Mouse (Mus musculus) midbrain, embryonic 16.5 days (tissue): ENCODE data around the gene Fbxl14. TPM values are rescaled to one million over a fixed set of nuclear protein-coding genes. Genes with fewer than 3 reads are reported as not detected.

ENCODE experiments used
- ATAC-seq: fragments of 200-750 bp; cut with Nextera tagmentation; 2 replicates; pipeline ENCODE4 v1.8.0; 2017; ENCODE audit warnings: moderate TSS enrichment
- H3K27ac ChIP-seq: fragments of 300-500 bp; sonication (generic); 2 replicates; pipeline ENCODE4 v1.5.1; 2014; ENCODE audit warnings: mild to moderate bottlenecking, low read length, mixed read lengths
- H3K27me3 ChIP-seq: fragments of 300-500 bp; sonication (generic); 2 replicates; pipeline ENCODE4 v1.6.1; 2014; ENCODE audit warnings: low read depth, low read length, mixed read lengths; ENCODE audit not compliant: control insufficient read depth, insufficient read depth
- H3K36me3 ChIP-seq: fragments of 300-500 bp; sonication (generic); 2 replicates; pipeline ENCODE4 v1.6.1; 2014; ENCODE audit warnings: mild to moderate bottlenecking, low read length, moderate library complexity, mixed read lengths; ENCODE audit not compliant: control insufficient read depth, insufficient read depth
- H3K4me1 ChIP-seq: fragments of 300-500 bp; sonication (generic); 2 replicates; pipeline ENCODE4 v1.6.1; 2014; ENCODE audit warnings: mild to moderate bottlenecking, low read length, mixed read lengths; ENCODE audit not compliant: control insufficient read depth, insufficient read depth
- H3K4me2 ChIP-seq: fragments of 300-500 bp; sonication (generic); 2 replicates; pipeline ENCODE4 v1.6.1; 2014; ENCODE audit warnings: mild to moderate bottlenecking, low read length, mixed read lengths
- H3K4me3 ChIP-seq: fragments of 300-500 bp; sonication (generic); 2 replicates; pipeline ENCODE4 v1.5.1; 2014; ENCODE audit warnings: low read depth, mild to moderate bottlenecking, low read length, moderate library complexity, mixed read lengths
- H3K9ac ChIP-seq: fragments of 300-500 bp; sonication (generic); 2 replicates; pipeline ENCODE4 v1.6.1; 2014; ENCODE audit warnings: low read depth, low read length, mixed read lengths
- H3K9me3 ChIP-seq: fragments of 300-500 bp; sonication (generic); replicated peaks from 2 replicates; pipeline ENCODE4 v1.6.1; 2014; ENCODE audit warnings: mild to moderate bottlenecking, low read length, mixed read lengths; ENCODE audit not compliant: control insufficient read depth, poor library complexity, severe bottlenecking
- WGBS: fragments of 180-500 bp; shearing (Covaris S2); extraction: QIAGEN DNeasy Blood & Tissue Kit; methylation state at CpG from one replicate; pipeline ENCODE4 v1.1.7; 2014; 5-methylcytosine and 5-hydroxymethylcytosine counted together
- polyA plus RNA-seq: library from polyadenylated mRNA; unstranded; fragments of >200 nt; fragmentation: Nextera tagmentation; extraction: Ambion mirVana; gene quantifications from 2 replicates; pipeline ENCODE4 v1.2.1, GENCODE M21; 2015

Gene Fbxl14
- polyA plus RNA-seq, 1 experiment from 2014 or later = 2.0 TPM

DNA sequence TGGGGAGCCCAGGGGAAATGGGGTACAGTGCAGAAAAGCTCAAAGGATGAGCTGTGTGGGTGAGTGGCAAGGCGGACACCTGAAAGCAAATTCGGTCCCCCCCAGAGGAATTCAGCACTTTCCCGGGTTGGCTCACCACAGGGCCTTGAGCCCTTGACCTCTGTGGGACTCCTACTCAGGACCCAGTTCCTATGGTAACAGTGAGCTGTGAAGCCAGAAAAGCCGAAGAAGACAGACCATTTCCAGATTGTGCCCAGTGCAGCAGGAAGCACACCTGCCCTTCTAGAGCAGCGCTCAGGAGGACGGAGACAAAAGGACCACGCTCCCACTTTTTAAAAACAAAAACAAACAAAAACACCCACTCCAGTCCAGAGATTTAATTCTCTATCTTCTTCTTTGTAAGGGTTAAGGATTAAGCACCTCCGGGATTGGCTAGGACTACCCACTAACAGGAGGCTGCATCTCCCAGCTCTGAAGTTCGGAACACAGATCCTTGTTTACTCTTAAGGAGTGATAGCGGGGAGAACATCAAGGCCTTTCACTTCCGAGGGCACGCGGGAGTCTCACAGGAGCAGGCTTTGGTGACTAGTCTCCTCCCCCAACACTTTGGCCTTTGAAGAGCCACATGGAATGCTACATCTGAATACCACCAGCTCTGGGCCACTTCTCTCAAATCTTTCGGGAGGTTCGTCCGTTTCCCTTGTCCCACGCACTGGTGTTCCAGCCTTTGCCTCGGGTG is 31.0 kb upstream of the Fbxl14 start:
- no peaks in the 10 kb centered on the region for H3K9me3 ChIP-seq
- H3K36me3 ChIP-seq = no peaks in the 10 kb centered on the region
- peak overlapping the region; percentile 63 for H3K4me2 ChIP-seq
- H3K27me3 ChIP-seq = no peaks in the 10 kb centered on the region
- 5% methylated on average over 18 of the region's 18 CpGs for WGBS
- no peak for ATAC-seq
- peak overlapping the region; percentile 29 for H3K4me3 ChIP-seq
- H3K4me1 ChIP-seq = peaks cover 26% of the 10 kb centered on the region
- no peak overlapping the region for H3K27ac ChIP-seq
- H3K9ac ChIP-seq = peak overlapping the region; percentile 44; the same call in 1 of the 2 replicates

DNA sequence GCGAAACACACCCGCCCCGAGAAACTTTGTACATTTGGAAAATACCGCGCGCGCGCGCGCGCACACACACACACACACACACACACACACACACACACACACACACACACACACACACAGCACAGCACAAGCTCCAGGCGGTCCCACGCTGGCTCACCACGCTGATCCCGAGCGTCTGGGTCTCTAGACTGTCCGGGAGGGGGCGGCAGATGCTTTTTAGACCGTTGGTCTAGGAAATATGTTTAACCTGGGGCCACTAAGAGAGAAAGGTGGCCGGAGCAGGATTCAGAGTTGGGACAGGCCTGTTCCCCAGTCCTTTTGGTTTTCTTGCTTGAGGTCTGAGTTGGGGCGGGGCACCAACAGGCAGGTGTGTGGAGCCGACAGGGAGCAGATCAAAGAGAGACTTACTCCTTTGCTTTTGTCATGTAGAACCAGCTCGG is 30.4 kb upstream of the Fbxl14 start:
- Histone ChIP-seq H3K4me2 (peak overlapping the region; percentile 63), H3K9ac (peak overlapping the region; percentile 44; the same call in 1 of the 2 replicates), H3K27ac (no peak overlapping the region), H3K9me3 (no peaks in the 10 kb centered on the region), H3K4me3 (peak overlapping the region; percentile 29), H3K36me3 (no peaks in the 10 kb centered on the region), H3K27me3 (no peaks in the 10 kb centered on the region), H3K4me1 (peaks cover 26% of the 10 kb centered on the region)
- 2% methylated on average over 23 of the region's 23 CpGs for WGBS
- no peak for ATAC-seq

DNA sequence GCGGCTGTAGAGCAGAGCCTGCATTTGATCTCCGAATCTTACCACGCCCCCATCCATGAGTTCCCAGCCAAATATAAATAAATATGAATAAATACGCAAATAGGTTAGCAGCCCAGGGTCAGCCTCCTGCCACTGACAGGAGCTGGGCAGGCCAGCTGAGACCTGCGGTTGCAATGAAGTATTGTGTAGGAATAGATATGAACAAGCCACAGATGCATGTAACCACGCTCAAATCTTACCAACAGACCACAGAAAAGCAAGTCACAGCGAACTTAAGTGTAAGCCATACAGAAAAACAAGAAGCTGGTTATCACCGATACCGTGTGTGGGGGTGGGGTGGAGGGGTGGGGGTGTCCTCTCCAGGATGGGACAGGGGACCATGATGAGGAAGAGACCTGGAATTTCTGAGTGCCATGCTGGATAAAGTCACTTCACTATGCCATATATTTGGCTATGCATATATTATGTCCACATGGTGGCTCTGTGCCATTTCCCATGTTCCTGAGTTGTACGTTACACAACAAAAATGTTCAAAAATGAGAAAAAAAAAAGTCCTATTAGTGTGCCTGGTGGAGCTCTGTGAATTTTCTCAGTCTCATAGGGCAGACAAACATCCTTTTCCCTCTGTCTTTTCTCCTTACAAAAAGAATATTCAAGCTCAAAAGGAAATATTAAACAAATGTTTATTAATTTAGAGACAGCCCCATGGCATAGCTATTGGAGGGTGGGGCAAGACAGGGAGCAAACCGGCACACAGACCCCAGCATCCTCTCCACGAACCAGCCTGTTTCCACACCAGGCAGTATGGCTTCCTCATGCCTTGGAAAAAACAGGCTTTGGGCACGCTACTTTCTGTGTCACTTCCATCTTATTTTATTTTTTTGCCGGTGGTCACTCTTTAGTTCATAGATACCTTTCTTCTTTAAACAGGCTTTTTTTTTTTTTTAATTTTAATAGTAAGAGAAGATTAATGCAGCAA is 28.2 kb upstream of the Fbxl14 start:
- Histone ChIP-seq H3K36me3 (no peaks in the 10 kb centered on the region), H3K4me1 (peaks cover 26% of the 10 kb centered on the region), H3K27me3 (no peaks in the 10 kb centered on the region), H3K9ac (no peak overlapping the region; the same call in 1 of the 2 replicates), H3K27ac (peak overlapping the region; percentile 85), H3K4me2 (peak overlapping the region; percentile 72), H3K9me3 (no peaks in the 10 kb centered on the region), H3K4me3 (peak overlapping the region; percentile 36; the same call in 1 of the 2 replicates)
- 0 out of 2 replicates have a peak, but pooled peaks have one; percentile 8 for ATAC-seq
- WGBS = 41% methylated on average over 14 of the region's 14 CpGs

DNA sequence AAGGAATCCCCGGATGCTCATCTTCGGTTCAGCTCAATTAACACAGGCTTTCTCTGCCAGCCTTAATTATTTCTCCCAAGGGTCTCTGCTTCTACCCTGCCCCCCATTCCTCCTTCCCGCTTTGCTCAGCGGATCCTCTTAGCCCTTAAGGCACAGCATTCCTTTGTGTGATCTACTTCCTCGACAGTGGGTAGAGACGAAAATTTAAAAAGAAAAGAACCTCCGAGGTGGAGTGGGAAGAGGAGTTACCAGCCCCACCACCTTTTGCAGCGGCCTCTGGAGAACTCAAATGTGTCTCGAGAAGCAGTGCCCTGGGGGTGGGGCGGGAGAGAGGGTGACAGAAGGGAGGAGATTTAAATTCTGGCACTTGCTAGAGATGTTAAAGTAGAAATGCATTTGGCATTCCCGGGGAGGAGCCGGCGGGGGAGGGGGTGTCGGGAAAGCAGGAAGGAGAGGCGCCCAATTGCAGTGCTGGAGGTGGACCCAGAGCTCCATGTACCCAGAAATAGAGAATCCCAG is 27.4 kb upstream of the Fbxl14 start:
- Histone ChIP-seq H3K4me2 (peak overlapping the region; percentile 72), H3K9ac (peak overlapping the region; percentile 55), H3K36me3 (no peaks in the 10 kb centered on the region), H3K4me3 (peak overlapping the region; percentile 36), H3K4me1 (peaks cover 26% of the 10 kb centered on the region), H3K27me3 (no peaks in the 10 kb centered on the region), H3K9me3 (no peaks in the 10 kb centered on the region), H3K27ac (peak overlapping the region; percentile 85)
- peak; percentile 63 for ATAC-seq
- WGBS = 0% methylated on average over 15 of the region's 15 CpGs

DNA sequence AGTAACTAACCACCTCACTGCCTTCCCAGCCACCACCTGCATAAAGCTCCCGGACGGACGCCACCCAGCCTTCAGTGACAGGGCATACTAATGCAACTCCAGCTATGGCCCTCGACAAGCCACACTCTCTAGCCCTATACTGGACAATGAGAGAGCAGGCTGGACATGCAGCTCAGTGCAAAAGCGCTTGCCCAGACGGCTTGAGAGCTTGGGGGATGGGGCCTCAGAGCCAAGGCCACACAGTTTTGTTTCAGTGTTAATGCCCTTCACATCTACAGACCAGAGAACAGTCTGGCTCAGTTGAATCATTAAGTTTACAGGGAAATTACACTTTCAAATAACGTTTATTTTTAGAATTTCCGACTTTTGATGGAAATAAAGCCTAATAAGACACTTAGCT is 21.3 kb upstream of the Fbxl14 start:
- H3K27me3 ChIP-seq = no peaks in the 10 kb centered on the region
- no peak overlapping the region for H3K4me2 ChIP-seq
- no peaks in the 10 kb centered on the region for H3K9me3 ChIP-seq
- H3K4me3 ChIP-seq = no peak overlapping the region
- ATAC-seq = no peak
- H3K27ac ChIP-seq = no peak overlapping the region
- no peak overlapping the region for H3K9ac ChIP-seq
- WGBS = 65% methylated on average over 8 of the region's 8 CpGs
- no peaks in the 10 kb centered on the region for H3K36me3 ChIP-seq
- no peaks in the 10 kb centered on the region for H3K4me1 ChIP-seq

DNA sequence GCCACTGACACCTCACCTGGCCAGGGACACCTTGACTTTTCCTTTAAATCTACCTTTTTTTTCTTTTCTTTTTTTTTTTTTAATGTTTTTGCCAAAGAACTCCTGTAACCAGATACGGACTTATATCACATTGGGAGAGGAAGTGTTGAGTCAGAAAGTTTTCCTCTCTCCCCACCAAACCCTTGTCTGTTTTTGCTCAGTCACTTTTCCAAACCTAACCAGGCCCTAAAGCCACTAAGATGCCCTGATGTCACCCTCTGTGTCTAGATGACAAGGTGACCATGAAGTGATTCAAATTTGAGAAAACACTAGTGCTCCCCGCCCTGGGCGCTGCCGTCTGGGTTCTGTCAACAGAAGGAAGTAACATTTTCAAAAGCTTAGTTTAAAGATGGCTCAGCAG is 20.4 kb upstream of the Fbxl14 start:
- ATAC-seq = no peak
- no peak overlapping the region for H3K27ac ChIP-seq
- no peak overlapping the region for H3K4me3 ChIP-seq
- no peaks in the 10 kb centered on the region for H3K36me3 ChIP-seq
- no peaks in the 10 kb centered on the region for H3K4me1 ChIP-seq
- H3K4me2 ChIP-seq = no peak overlapping the region
- no peaks in the 10 kb centered on the region for H3K27me3 ChIP-seq
- no peaks in the 10 kb centered on the region for H3K9me3 ChIP-seq
- H3K9ac ChIP-seq = no peak overlapping the region
- 87% methylated on average over 4 of the region's 4 CpGs for WGBS

DNA sequence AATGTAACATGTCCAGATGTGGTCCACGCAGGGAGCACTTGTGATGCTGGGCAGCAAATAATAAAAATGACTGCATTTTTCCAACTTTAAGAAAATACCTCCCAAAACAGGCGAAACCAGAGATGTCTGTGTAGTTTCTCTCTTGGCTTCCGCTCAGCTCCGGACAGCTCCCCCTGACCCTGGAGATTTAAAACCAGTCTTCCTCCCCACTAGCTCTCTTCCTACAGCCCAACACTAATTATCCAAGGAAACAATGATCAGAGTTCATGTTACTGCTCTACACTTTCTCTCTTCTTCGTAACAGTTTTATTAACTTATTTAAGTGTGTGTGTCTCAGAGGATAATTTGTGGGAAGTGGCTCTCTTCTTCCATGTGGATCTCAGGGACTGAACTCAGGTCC is 19.1 kb upstream of the Fbxl14 start:
- no peak for ATAC-seq
- H3K27me3 ChIP-seq = no peaks in the 10 kb centered on the region
- no peaks in the 10 kb centered on the region for H3K36me3 ChIP-seq
- H3K9ac ChIP-seq = no peak overlapping the region
- no peaks in the 10 kb centered on the region for H3K4me1 ChIP-seq
- no peak overlapping the region for H3K27ac ChIP-seq
- WGBS = 91% methylated on average over 5 of the region's 5 CpGs
- H3K4me2 ChIP-seq = no peak overlapping the region
- no peak overlapping the region for H3K4me3 ChIP-seq
- no peaks in the 10 kb centered on the region for H3K9me3 ChIP-seq

DNA sequence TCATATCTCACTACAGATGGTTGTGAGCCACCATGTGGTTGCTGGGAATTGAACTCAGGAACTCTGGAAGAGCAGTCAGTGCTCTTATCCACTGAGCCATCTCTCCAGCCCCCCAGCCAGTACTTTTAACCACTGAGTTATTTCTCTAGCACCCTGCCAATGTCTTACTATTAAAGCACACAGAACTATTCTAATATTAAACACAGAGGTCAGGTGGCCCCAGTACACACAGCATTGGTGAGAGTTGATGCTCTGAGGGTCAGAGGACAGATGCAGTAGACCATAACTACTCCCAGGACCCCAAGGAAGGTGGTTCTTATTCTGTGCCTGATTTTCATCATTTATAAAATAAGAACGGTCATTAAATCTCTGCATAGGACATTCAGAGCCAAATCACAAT is 13.3 kb upstream of the Fbxl14 start:
- WGBS = 88% methylated on average over 1 of the region's 1 CpGs
- Histone ChIP-seq H3K9me3 (no peaks in the 10 kb centered on the region), H3K27ac (no peak overlapping the region), H3K27me3 (no peaks in the 10 kb centered on the region), H3K4me1 (no peaks in the 10 kb centered on the region), H3K4me2 (no peak overlapping the region), H3K4me3 (no peak overlapping the region), H3K9ac (no peak overlapping the region), H3K36me3 (no peaks in the 10 kb centered on the region)
- no peak for ATAC-seq
